Mouse (Mus musculus) lung, embryonic 15.5 days (tissue): ENCODE measurements at regions not wholly inside any gene's neighbourhood (a gene's known extent, or its start where the extent isn't known, plus 50 kb on each side); places are given as distances from the start of the nearest gene placed in this dataset.

Source experiments
- ATAC-seq: fragments of 200-750 bp; cut with Nextera tagmentation; 2 replicates; pipeline ENCODE4 v1.8.0; 2017; ENCODE audit warnings: moderate number of reproducible peaks, borderline replicate concordance; ENCODE audit not compliant: low FRiP score, low TSS enrichment; ENCODE audit errors: extremely low read depth
- H3K27ac ChIP-seq: fragments of 300-500 bp; sonication (generic); 2 replicates; pipeline ENCODE4 v1.5.1; 2015; ENCODE audit warnings: moderate library complexity, mild to moderate bottlenecking, inconsistent platforms
- H3K27me3 ChIP-seq: fragments of 300-500 bp; sonication (generic); 2 replicates; pipeline ENCODE4 v1.6.1; 2015; ENCODE audit warnings: inconsistent platforms
- H3K36me3 ChIP-seq: fragments of 300-500 bp; sonication (generic); 2 replicates; pipeline ENCODE4 v1.6.1; 2015; ENCODE audit warnings: inconsistent platforms
- H3K4me1 ChIP-seq: fragments of 300-500 bp; sonication (generic); 2 replicates; pipeline ENCODE4 v1.6.1; 2015; ENCODE audit warnings: inconsistent platforms
- H3K4me2 ChIP-seq: fragments of 300-500 bp; sonication (generic); 2 replicates; pipeline ENCODE4 v1.6.1; 2015; ENCODE audit warnings: inconsistent platforms, mild to moderate bottlenecking, moderate library complexity
- H3K4me3 ChIP-seq: fragments of 300-500 bp; sonication (generic); 2 replicates; pipeline ENCODE4 v1.5.1; 2015; ENCODE audit warnings: mild to moderate bottlenecking, inconsistent platforms
- H3K9ac ChIP-seq: fragments of 300-500 bp; sonication (generic); 2 replicates; pipeline ENCODE4 v1.6.1; 2015; ENCODE audit warnings: inconsistent platforms
- H3K9me3 ChIP-seq: fragments of 300-500 bp; sonication (generic); 2 replicates; pipeline ENCODE4 v1.6.1; 2016; ENCODE audit warnings: inconsistent platforms
- WGBS: fragments of 180-500 bp; shearing (Covaris S2); methylation state at CpG from one replicate; pipeline ENCODE4 v1.1.7; 2015; 5-methylcytosine and 5-hydroxymethylcytosine counted together

GRCm38 (mm10) chr12:91932490-91933361, 83.8 kb upstream of the Sel1l start:
- H3K27ac ChIP-seq = peak overlapping the region; percentile 35
- 33% methylated on average over 7 of the region's 7 CpGs for WGBS
- H3K4me3 ChIP-seq = no peak overlapping the region
- no peak overlapping the region for H3K9ac ChIP-seq
- H3K4me2 ChIP-seq = no peak overlapping the region
- no peaks in the 10 kb centered on the region for H3K36me3 ChIP-seq
- H3K9me3 ChIP-seq = no peaks in the 10 kb centered on the region
- 0 out of 2 replicates have a peak, but pooled peaks have one; percentile 49 for ATAC-seq
- no peaks in the 10 kb centered on the region for H3K4me1 ChIP-seq
- H3K27me3 ChIP-seq = no peaks in the 10 kb centered on the region

- peak; percentile 52; the same call in 1 of the 2 replicates for ATAC-seq
- Histone ChIP-seq H3K9me3 (no peaks in the 10 kb centered on the region), H3K36me3 (no peaks in the 10 kb centered on the region), H3K4me1 (no peaks in the 10 kb centered on the region), H3K4me3 (no peak overlapping the region), H3K9ac (no peak overlapping the region), H3K4me2 (no peak overlapping the region), H3K27me3 (no peaks in the 10 kb centered on the region), H3K27ac (no peak overlapping the region)
- 85% methylated on average over 6 of the region's 6 CpGs for WGBS
Observed at GRCm38 (mm10) chr12:91931586-91931985, 82.6 kb upstream of the Sel1l start.

- Histone ChIP-seq H3K4me1 (no peaks in the 10 kb centered on the region), H3K36me3 (no peaks in the 10 kb centered on the region), H3K9ac (no peak overlapping the region), H3K4me2 (no peak overlapping the region), H3K9me3 (no peaks in the 10 kb centered on the region), H3K4me3 (no peak overlapping the region), H3K27me3 (no peaks in the 10 kb centered on the region), H3K27ac (no peak overlapping the region)
- WGBS = 57% methylated on average over 7 of the region's 7 CpGs
- ATAC-seq = no peak
Observed at GRCm38 (mm10) chr12:91929386-91930054, 80.6 kb upstream of the Sel1l start.

- WGBS = 49% methylated on average over 6 of the region's 6 CpGs
- Histone ChIP-seq H3K4me3 (no peak overlapping the region), H3K36me3 (no peaks in the 10 kb centered on the region), H3K9ac (no peak overlapping the region), H3K4me1 (no peaks in the 10 kb centered on the region), H3K27me3 (no peaks in the 10 kb centered on the region), H3K9me3 (no peaks in the 10 kb centered on the region), H3K4me2 (no peak overlapping the region), H3K27ac (no peak overlapping the region)
- ATAC-seq = no peak
Observed at GRCm38 (mm10) chr12:91927576-91927975, 78.6 kb upstream of the Sel1l start.

- no peak for ATAC-seq
- H3K27ac ChIP-seq = no peak overlapping the region
- no peaks in the 10 kb centered on the region for H3K4me1 ChIP-seq
- H3K9me3 ChIP-seq = no peaks in the 10 kb centered on the region
- H3K4me2 ChIP-seq = no peak overlapping the region
- H3K4me3 ChIP-seq = no peak overlapping the region
- no peaks in the 10 kb centered on the region for H3K36me3 ChIP-seq
- no peaks in the 10 kb centered on the region for H3K27me3 ChIP-seq
- H3K9ac ChIP-seq = no peak overlapping the region
- 80% methylated on average over 3 of the region's 3 CpGs for WGBS
Observed at GRCm38 (mm10) chr12:91915486-91915885, 66.5 kb upstream of the Sel1l start.

- 37% methylated on average over 8 of the region's 8 CpGs for WGBS
- no peaks in the 10 kb centered on the region for H3K27me3 ChIP-seq
- H3K4me2 ChIP-seq = no peak overlapping the region
- no peaks in the 10 kb centered on the region for H3K36me3 ChIP-seq
- H3K27ac ChIP-seq = peak overlapping the region; percentile 81
- no peak overlapping the region for H3K4me3 ChIP-seq
- peak; percentile 69; the same call in 1 of the 2 replicates for ATAC-seq
- H3K9ac ChIP-seq = no peak overlapping the region
- no peaks in the 10 kb centered on the region for H3K4me1 ChIP-seq
- no peaks in the 10 kb centered on the region for H3K9me3 ChIP-seq
Observed at GRCm38 (mm10) chr12:91910529-91910928, 61.6 kb upstream of the Sel1l start.
